Mouse (Mus musculus) cerebellum, adult 2 months (tissue): ENCODE results near the gene Ano1. TPM values are rescaled to one million over a fixed set of nuclear protein-coding genes. Genes with fewer than 3 reads are reported as not detected.
A peak's percentile ranks its signal among the peaks of the same experiment; 100 is the strongest.

Experiments
- DNase-seq, 2 experiments: peaks; one replicate each; pipeline ENCODE4 v3.0.0; 2021
- H3K27ac ChIP-seq: fragments of 200-500 bp; 2 replicates; pipeline ENCODE4 v1.5.1; 2012; ENCODE audit warnings: low read length, control low read depth, inconsistent platforms; ENCODE audit not compliant: insufficient read depth
- H3K27me3 ChIP-seq: fragments of 200-500 bp; 2 replicates; pipeline ENCODE4 v1.6.1; 2012; ENCODE audit warnings: inconsistent platforms, mild to moderate bottlenecking, low read length, moderate library complexity; ENCODE audit not compliant: control insufficient read depth, insufficient read depth
- H3K4me1 ChIP-seq: fragments of 200-500 bp; 2 replicates; pipeline ENCODE4 v1.6.1; 2011; ENCODE audit warnings: low read length; ENCODE audit not compliant: control insufficient read depth, insufficient read depth
- H3K4me3 ChIP-seq: fragments of 200-500 bp; replicated peaks from 2 replicates; pipeline ENCODE3; 2011; ENCODE audit warnings: mild to moderate bottlenecking, low read depth, low read length, control low read depth; ENCODE audit not compliant: insufficient read depth
- CTCF ChIP-seq: fragments of 200-500 bp; IDR thresholded peaks from 2 replicates; pipeline ENCODE4 v1.5.1; 2011; ENCODE audit warnings: low read depth, mild to moderate bottlenecking, control low read depth, low read length, moderate library complexity, borderline replicate concordance; ENCODE audit not compliant: insufficient read depth
- POLR2A ChIP-seq: fragments of 200-500 bp; IDR thresholded peaks from 2 replicates; pipeline ENCODE4 v1.6.1; 2011; ENCODE audit warnings: low read length, control low read depth, borderline replicate concordance; ENCODE audit not compliant: insufficient read depth
- WGBS: fragments of 180-500 bp; shearing (Covaris S2); methylation state at CpG from one replicate; pipeline ENCODE4 v1.1.7; 2018; 5-methylcytosine and 5-hydroxymethylcytosine counted together
- polyA plus RNA-seq: library from polyadenylated mRNA; depleted of rRNA; stranded (reverse); fragments of >200 nt; gene quantifications from 2 replicates; pipeline ENCODE4 v1.2.3, GENCODE M21; 2012; rRNA removed

The Ano1 gene
- polyA plus RNA-seq, 1 experiment: 3.7 TPM

GRCm38 (mm10) chr7:144552274-144552673 lies 199.5 kb downstream of the Ano1 start:
- Histone ChIP-seq H3K4me1 (peaks cover 18% of the 10 kb centered on the region), H3K27ac (no peak overlapping the region), H3K27me3 (no peaks in the 10 kb centered on the region), H3K4me3 (peak overlapping the region; percentile 95)
- 50% methylated on average over 8 of the region's 8 CpGs for WGBS
- DNase-seq: no peak
- TF ChIP-seq POLR2A (no peak), CTCF (no peak)

GRCm38 (mm10) chr7:144550811-144551210 lies 201.0 kb downstream of the Ano1 start:
- 39% methylated on average over 1 of the region's 1 CpGs for WGBS
- no peak for DNase-seq

GRCm38 (mm10) chr7:144549904-144550566 lies 201.7 kb downstream of the Ano1 start:
- TF ChIP-seq POLR2A (no peak), CTCF (no peak; the same call in 1 of the 2 replicates)
- peak overlapping the region; percentile 39 for H3K27ac ChIP-seq
- peak; percentile 86 to 96 for DNase-seq
- H3K4me3 ChIP-seq: peak overlapping the region; percentile 39
- WGBS: 9% methylated on average over 2 of the region's 2 CpGs
- peaks cover 25% of the 10 kb centered on the region for H3K4me1 ChIP-seq
- no peaks in the 10 kb centered on the region for H3K27me3 ChIP-seq

More at GRCm38 (mm10) chr7:144550811-144551210, 201.0 kb downstream of the Ano1 start:
- no peaks in the 10 kb centered on the region for H3K27me3 ChIP-seq
- TF ChIP-seq CTCF (no peak), POLR2A (no peak)
- peak overlapping the region; percentile 39 for H3K27ac ChIP-seq
- H3K4me1 ChIP-seq: peaks cover 20% of the 10 kb centered on the region
- H3K4me3 ChIP-seq: peak overlapping the region; percentile 36

GRCm38 (mm10) chr7:144545231-144545630 lies 206.5 kb downstream of the Ano1 start:
- peaks cover 14% of the 10 kb centered on the region for H3K4me1 ChIP-seq
- H3K27me3 ChIP-seq: no peaks in the 10 kb centered on the region
- WGBS: 51% methylated on average over 3 of the region's 3 CpGs
- no peak overlapping the region for H3K4me3 ChIP-seq
- H3K27ac ChIP-seq: no peak overlapping the region
- no peak for TF ChIP-seq POLR2A
- no peak for TF ChIP-seq CTCF
- no peak for DNase-seq

GRCm38 (mm10) chr7:144541351-144541750 lies 210.4 kb downstream of the Ano1 start:
- TF ChIP-seq CTCF (no peak), POLR2A (no peak)
- Histone ChIP-seq H3K27ac (no peak overlapping the region), H3K27me3 (no peaks in the 10 kb centered on the region), H3K4me3 (no peak overlapping the region), H3K4me1 (peaks cover 42% of the 10 kb centered on the region)
- DNase-seq: no peak
- WGBS: 91% methylated on average over 5 of the region's 5 CpGs

- Histone ChIP-seq H3K27ac (peak overlapping the region; percentile 59; the same call in 1 of the 2 replicates), H3K4me3 (no peak overlapping the region), H3K4me1 (peaks cover 49% of the 10 kb centered on the region), H3K27me3 (no peaks in the 10 kb centered on the region)
- TF ChIP-seq POLR2A (no peak), CTCF (no peak)
- no peak for DNase-seq
- WGBS: 52% methylated on average over 2 of the region's 2 CpGs
Measured at GRCm38 (mm10) chr7:144539146-144539545, 212.6 kb downstream of the Ano1 start.

Other genes with a start within 250 kb of the Ano1 start
- gene Ppfia1, start 198.2 kb downstream of the Ano1 start, polyA plus RNA-seq: 77.6 and 79.6 TPM in 2 replicates
- 3.3 TPM in 2 replicates for gene Fadd, start 169.5 kb downstream of the Ano1 start, polyA plus RNA-seq
- 0.63 and 0.67 TPM in 2 replicates for gene Fgf3, start 86.1 kb upstream of the Ano1 start, polyA plus RNA-seq
- gene Fgf4, start 95.4 kb upstream of the Ano1 start, polyA plus RNA-seq: not detected in 2 replicates
- not detected in 2 replicates for gene Fgf15, start 144.6 kb upstream of the Ano1 start, polyA plus RNA-seq
- gene LTO1, start 163.1 kb upstream of the Ano1 start, polyA plus RNA-seq: 38.0 and 45.8 TPM in 2 replicates
- 21.8 and 23.1 TPM in 2 replicates for gene Ccnd1, start 188.0 kb upstream of the Ano1 start, polyA plus RNA-seq